ENCODE assay signal across 8 mouse cellular contexts in the genomic region with DNA sequence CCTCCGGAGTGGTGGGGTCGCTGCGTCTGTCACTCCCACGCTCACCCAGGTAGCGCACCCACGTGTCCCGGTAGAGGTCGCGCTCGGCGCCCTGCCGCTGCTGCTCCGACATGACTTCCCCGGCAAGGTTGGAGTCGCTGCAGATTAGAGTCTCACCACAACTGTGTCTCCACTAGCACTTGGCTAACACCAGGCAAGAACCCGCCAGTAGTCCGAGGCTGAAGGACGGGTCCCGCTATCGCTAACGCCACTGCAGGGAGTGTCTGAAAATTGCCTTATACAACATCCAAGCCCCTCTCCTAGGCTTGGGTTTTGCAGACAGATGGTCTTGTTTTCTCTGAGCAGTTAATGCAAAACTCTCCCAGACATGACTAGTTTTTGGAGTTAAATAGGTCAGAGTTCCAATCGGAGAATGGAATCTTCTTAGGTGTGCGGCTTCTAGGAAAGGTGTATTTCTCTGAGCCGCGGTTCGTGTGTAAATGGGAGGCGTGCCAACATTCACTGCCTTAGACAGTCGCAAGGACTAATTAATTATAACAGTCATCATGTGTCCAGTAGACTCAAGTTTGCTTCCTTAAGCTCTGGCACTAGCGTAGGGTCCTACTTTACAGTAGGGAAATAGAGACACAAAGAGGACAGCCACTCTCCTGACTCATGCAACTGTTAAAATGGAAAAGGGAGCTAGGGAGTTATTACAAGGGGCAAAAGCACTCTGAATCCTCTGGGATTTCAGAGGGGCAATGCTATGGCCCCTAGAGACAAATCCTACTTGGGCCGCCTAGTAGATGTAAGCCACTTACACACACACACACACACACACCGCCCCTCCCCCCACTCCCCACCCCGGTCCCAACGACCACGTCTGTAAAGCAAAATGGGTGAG. TPM values are rescaled to one million over a fixed set of nuclear protein-coding genes. Genes with fewer than 3 reads are reported as not detected.
DNase-seq lines count a peak whose midpoint lies in the region; ATAC-seq and TF ChIP-seq lines count a peak whose summit lies in the region.

Gene Mtfp1 (minus strand): TSS at position 275 of the 883 bp plus-strand sequence.

- no peak for TF ChIP-seq CTCF in spleen, adult 2 months (IDR thresholded peaks at IDR 0.05; ENCODE audit: extremely low read depth, insufficient read depth, insufficient read length, insufficient replicate concordance)

- TF ChIP-seq POLR2A in spleen, adult 2 months (IDR thresholded peaks at IDR 0.05; ENCODE audit: low read depth, low read length): no peak

- WGBS in limb, embryonic 12.5 days: 7% methylated on average over 34 of the region's 34 CpGs
- 7% methylated on average over 34 of the region's 34 CpGs for WGBS in midbrain, embryonic 12.5 days
- 10% methylated on average over 34 of the region's 34 CpGs for whole genome bisulfite sequencing in spleen, adult 2 months

- no peaks in the 10 kb centered on the region for H3K27me3 ChIP-seq in limb, embryonic 12.5 days
- no peaks in the 10 kb centered on the region for H3K27me3 ChIP-seq in midbrain, embryonic 12.5 days
- no peaks in the 10 kb centered on the region for H3K27me3 ChIP-seq in spleen, adult 2 months (ENCODE audit: control insufficient read depth, insufficient read depth, low read length)

- DNase-seq in left cerebral cortex, adult 18-20 months (ENCODE audit: low spot score in 2 of 2): peak in 1 of 2 experiments; percentile 61
- DNase-seq in left cerebral cortex, adult 11 months (ENCODE audit: low spot score): no peak
- peak; percentile 81 for DNase-seq in embryo, embryonic 10 days (ENCODE audit: low spot score)
- DNase-seq in heart, adult 18-20 months: peak; percentile 79 to 82
- DNase-seq in kidney, adult 11 months: peak; percentile 77
- DNase-seq in spleen, adult 2 months (ENCODE audit: low read depth in 1 of 2, low spot score in 2 of 2): peak in 1 of 2 experiments; percentile 57

- H3K9ac ChIP-seq in limb, embryonic 12.5 days (replicated peaks): peak within 1 kb of the TSS; percentile 48
- peak within 1 kb of the TSS; percentile 58 for H3K9ac ChIP-seq in midbrain, embryonic 12.5 days (replicated peaks)

- no peak for ATAC-seq in limb, embryonic 12.5 days (ENCODE audit: insufficient number of reproducible peaks, insufficient read depth, low FRiP score, low TSS enrichment, low read depth)
- ATAC-seq in midbrain, embryonic 12.5 days (ENCODE audit: low FRiP score, low read depth): peak; percentile 23; the same call in 1 of the 2 replicates

- H3K36me3 ChIP-seq in limb, embryonic 12.5 days: peaks cover 7% of the 10 kb centered on the region; the same call in 1 of the 2 replicates
- H3K36me3 ChIP-seq in midbrain, embryonic 12.5 days: peaks cover 14% of the 10 kb centered on the region
- H3K36me3 ChIP-seq in spleen, adult 2 months (ENCODE audit: control insufficient read depth, insufficient read depth, low read length): no peaks in the 10 kb centered on the region

- H3K27ac ChIP-seq in limb, embryonic 12.5 days: peak within 1 kb of the TSS; percentile 83
- H3K27ac ChIP-seq in midbrain, embryonic 12.5 days (replicated peaks): peak within 1 kb of the TSS; percentile 85
- H3K27ac ChIP-seq in spleen, adult 2 months (ENCODE audit: insufficient read depth, low read length): peak within 1 kb of the TSS; percentile 59

- peak within 1 kb of the TSS; percentile 86 for H3K4me2 ChIP-seq in limb, embryonic 12.5 days
- peak within 1 kb of the TSS; percentile 88 for H3K4me2 ChIP-seq in midbrain, embryonic 12.5 days (replicated peaks)

- no peaks in the 10 kb centered on the region for H3K9me3 ChIP-seq in limb, embryonic 12.5 days
- no peaks in the 10 kb centered on the region for H3K9me3 ChIP-seq in midbrain, embryonic 12.5 days

- peaks cover 22% of the 10 kb centered on the region for H3K4me1 ChIP-seq in limb, embryonic 12.5 days (replicated peaks)
- peaks cover 26% of the 10 kb centered on the region for H3K4me1 ChIP-seq in midbrain, embryonic 12.5 days
- peaks cover 10% of the 10 kb centered on the region; the same call in 1 of the 2 replicates for H3K4me1 ChIP-seq in spleen, adult 2 months (ENCODE audit: control insufficient read depth, insufficient read depth, insufficient read length)

- H3K4me3 ChIP-seq in limb, embryonic 12.5 days (replicated peaks): peak within 1 kb of the TSS; percentile 52
- H3K4me3 ChIP-seq in midbrain, embryonic 12.5 days: peak within 1 kb of the TSS; percentile 58
- H3K4me3 ChIP-seq in spleen, adult 2 months (ENCODE audit: extremely low read depth, insufficient read depth, insufficient read length): peak within 1 kb of the TSS; percentile 75

RNA-seq across cellular contexts. Expression of gene Mtfp1, which starts in this region (rescaled TPM):
- total RNA-seq in left cerebral cortex, adult 18-20 months (2021): 10 to 100 TPM; 95.0 to 97.3 TPM
- 100 to 1,000 TPM; 133 to 172 TPM for total RNA-seq in heart, adult 18-20 months (2021)
- polyA plus RNA-seq in limb, embryonic 12.5 days (2016; fragmentation: Nextera tagmentation; extraction: Ambion mirVana): 8.7 TPM in 2 replicates
- polyA plus RNA-seq in midbrain, embryonic 12.5 days (2016; fragmentation: Nextera tagmentation; extraction: Ambion mirVana): 5.3 and 5.9 TPM in 2 replicates
- polyA plus RNA-seq in spleen, adult 2 months (2012; rRNA removed): 5.1 and 6.2 TPM in 2 replicates
